Mouse (Mus musculus) CH12.LX (cell line): ENCODE measurements around the gene Ubxn2a. TPM values are rescaled to one million over a fixed set of nuclear protein-coding genes. Genes with fewer than 3 reads are reported as not detected.

Experiments
- DNase-seq: peaks from one replicate; pipeline ENCODE4 v3.0.0-alpha.2; 2013; ENCODE audit errors: extremely low read depth
- H3K27ac ChIP-seq: 2 replicates; pipeline ENCODE4 v1.5.1; 2012; ENCODE audit warnings: low read depth, mild to moderate bottlenecking, control low read depth, moderate library complexity; ENCODE audit not compliant: insufficient read depth
- H3K27me3 ChIP-seq: replicated peaks from 2 replicates; pipeline ENCODE3; 2012; ENCODE audit warnings: inconsistent platforms
- H3K36me3 ChIP-seq, 2 experiments: replicated peaks in 1 of 2; 2 replicates each; pipeline versions ENCODE3 to v1.6.1; 2012; ENCODE audit warnings: inconsistent platforms in 1 of 2, low read length in 1 of 2, mild to moderate bottlenecking in 1 of 2, mixed read lengths in 1 of 2, moderate library complexity in 1 of 2; ENCODE audit not compliant: control insufficient read depth in 1 of 2, insufficient read depth in 1 of 2
- H3K4me1 ChIP-seq, 2 experiments: 2 replicates each; pipeline ENCODE4 v1.6.1; 2012; ENCODE audit warnings: inconsistent platforms in 1 of 2, moderate library complexity in 1 of 2; ENCODE audit not compliant: insufficient read depth in 2 of 2, control insufficient read depth in 1 of 2
- H3K4me2 ChIP-seq: 2 replicates; pipeline ENCODE4 v1.6.1; 2012; ENCODE audit warnings: low read depth, mild to moderate bottlenecking, control low read depth; ENCODE audit not compliant: poor library complexity, insufficient read depth, severe bottlenecking
- H3K4me3 ChIP-seq, 3 experiments: fragments of 150-350 bp in 1 of 3; sonication (generic) in 1 of 3; replicated peaks in 1 of 3; 2 replicates each; pipeline versions ENCODE3 to v1.5.1; 2011 to 2012; ENCODE audit warnings: low read depth in 2 of 3, low read length in 2 of 3, mild to moderate bottlenecking in 2 of 3, moderate library complexity in 2 of 3, control low read depth in 1 of 3, improper control_type of control experiment in 1 of 3, inconsistent platforms in 1 of 3, mixed read lengths in 1 of 3; ENCODE audit not compliant: poor library complexity in 1 of 3
- H3K79me2 ChIP-seq: replicated peaks from 2 replicates; pipeline ENCODE4 v1.6.1; 2012; ENCODE audit warnings: mild to moderate bottlenecking, moderate library complexity; ENCODE audit not compliant: control insufficient read depth, poor library complexity, insufficient read depth, severe bottlenecking; ENCODE audit errors: extremely low read depth
- H3K9ac ChIP-seq: 2 replicates; pipeline ENCODE4 v1.6.1; 2012; ENCODE audit warnings: low read depth, mild to moderate bottlenecking, control low read depth, moderate library complexity; ENCODE audit not compliant: insufficient read depth
- H3K9me3 ChIP-seq: replicated peaks from 2 replicates; pipeline ENCODE3; 2012; ENCODE audit warnings: low read length, inconsistent platforms, mixed read lengths
- BHLHE40 ChIP-seq: IDR thresholded peaks from 2 replicates; pipeline ENCODE4 v1.6.1; 2011; ENCODE audit warnings: mild to moderate bottlenecking, low read depth, low read length, improper control_type of control experiment
- CHD1 ChIP-seq: IDR thresholded peaks from 2 replicates; pipeline ENCODE4 v1.6.1; 2012; ENCODE audit warnings: low read depth, low read length, improper control_type of control experiment, inconsistent platforms
- CHD2 ChIP-seq: IDR thresholded peaks from 2 replicates; pipeline ENCODE4 v1.6.1; 2011; ENCODE audit warnings: low read length, improper control_type of control experiment
- CTCF ChIP-seq, 2 experiments: IDR thresholded peaks in 1 of 2; conservative IDR thresholded peaks in 1 of 2; 2 replicates each; pipeline ENCODE4 v1.5.1; 2011 to 2012; ENCODE audit warnings: low read depth in 2 of 2, low read length in 2 of 2, improper control_type of control experiment in 1 of 2, inconsistent platforms in 1 of 2, mild to moderate bottlenecking in 1 of 2, moderate library complexity in 1 of 2
- E2F4 ChIP-seq: IDR thresholded peaks from 2 replicates; pipeline ENCODE4 v1.6.1; 2011; ENCODE audit warnings: low read depth, low read length, improper control_type of control experiment; ENCODE audit not compliant: insufficient replicate concordance
- ELF1 ChIP-seq: IDR thresholded peaks from 2 replicates; pipeline ENCODE4 v1.6.1; 2014; ENCODE audit warnings: low read depth, mild to moderate bottlenecking, inconsistent platforms, low read length, improper control_type of control experiment
- EP300 ChIP-seq: IDR thresholded peaks from 2 replicates; pipeline ENCODE4 v1.6.1; 2011; ENCODE audit warnings: low read length, improper control_type of control experiment
- ETS1 ChIP-seq: conservative IDR thresholded peaks from 2 replicates; pipeline ENCODE4 v1.6.1; 2012; ENCODE audit warnings: low read depth, mild to moderate bottlenecking, inconsistent platforms, low read length, improper control_type of control experiment, moderate library complexity
- GABPA ChIP-seq: IDR thresholded peaks from 2 replicates; pipeline ENCODE4 v1.6.1; 2012; ENCODE audit warnings: low read depth, low read length, improper control_type of control experiment, inconsistent platforms; ENCODE audit not compliant: insufficient replicate concordance
- HCFC1 ChIP-seq: IDR thresholded peaks from 2 replicates; pipeline ENCODE4 v1.6.1; 2012; ENCODE audit warnings: low read depth, mild to moderate bottlenecking, inconsistent platforms, low read length, improper control_type of control experiment
- JUN ChIP-seq: IDR thresholded peaks from 2 replicates; pipeline ENCODE4 v1.6.1; 2011; ENCODE audit warnings: low read depth, mild to moderate bottlenecking, low read length, improper control_type of control experiment, moderate library complexity; ENCODE audit not compliant: insufficient read depth
- JUND ChIP-seq: conservative IDR thresholded peaks from 2 replicates; pipeline ENCODE4 v1.6.1; 2011; ENCODE audit warnings: low read depth, low read length, improper control_type of control experiment
- KAT2A ChIP-seq: IDR thresholded peaks from 2 replicates; pipeline ENCODE4 v1.6.1; 2012; ENCODE audit warnings: low read length, improper control_type of control experiment, inconsistent platforms; ENCODE audit not compliant: insufficient replicate concordance
- MAFK ChIP-seq: IDR thresholded peaks from 2 replicates; pipeline ENCODE4 v1.6.1; 2011; ENCODE audit warnings: low read length, improper control_type of control experiment; ENCODE audit not compliant: insufficient replicate concordance
- MAX ChIP-seq: IDR thresholded peaks from 2 replicates; pipeline ENCODE4 v1.6.1; 2011; ENCODE audit warnings: low read length, improper control_type of control experiment
- MAZ ChIP-seq: IDR thresholded peaks from 2 replicates; pipeline ENCODE4 v1.6.1; 2012; ENCODE audit warnings: low read depth, mild to moderate bottlenecking, inconsistent platforms, low read length, improper control_type of control experiment, moderate library complexity
- MEF2A ChIP-seq: IDR thresholded peaks from 2 replicates; pipeline ENCODE4 v1.6.1; 2014; ENCODE audit warnings: low read depth, mild to moderate bottlenecking, inconsistent platforms, low read length, improper control_type of control experiment, borderline replicate concordance
- MXI1 ChIP-seq: IDR thresholded peaks from 2 replicates; pipeline ENCODE4 v1.6.1; 2011; ENCODE audit warnings: mild to moderate bottlenecking, low read depth, low read length, improper control_type of control experiment
- MYC ChIP-seq: IDR thresholded peaks from 2 replicates; pipeline ENCODE4 v1.6.1; 2011; ENCODE audit warnings: low read depth, mild to moderate bottlenecking, improper control_type of control experiment, low read length
- NELFE ChIP-seq: IDR thresholded peaks from 2 replicates; pipeline ENCODE4 v1.6.1; 2011; ENCODE audit warnings: low read depth, low read length, improper control_type of control experiment
- POLR2A ChIP-seq: IDR thresholded peaks from 2 replicates; pipeline ENCODE4 v1.6.1; 2011; ENCODE audit warnings: low read depth, mild to moderate bottlenecking, improper control_type of control experiment, low read length
- POLR2AphosphoS2 ChIP-seq: IDR thresholded peaks from 2 replicates; pipeline ENCODE4 v1.6.1; 2011; ENCODE audit warnings: low read depth, low read length, improper control_type of control experiment
- SMC3 ChIP-seq: IDR thresholded peaks from 2 replicates; pipeline ENCODE4 v1.6.1; 2011; ENCODE audit warnings: low read depth, low read length, improper control_type of control experiment
- TCF12 ChIP-seq: IDR thresholded peaks from 2 replicates; pipeline ENCODE4 v1.6.1; 2014; ENCODE audit warnings: low read depth, mild to moderate bottlenecking, inconsistent platforms, low read length, improper control_type of control experiment
- UBTF ChIP-seq: IDR thresholded peaks from 2 replicates; pipeline ENCODE4 v1.6.1; 2012; ENCODE audit warnings: low read depth, mild to moderate bottlenecking, inconsistent platforms, low read length, improper control_type of control experiment, moderate library complexity
- USF1 ChIP-seq: IDR thresholded peaks from 2 replicates; pipeline ENCODE4 v1.6.1; 2014; ENCODE audit warnings: low read depth, mild to moderate bottlenecking, inconsistent platforms, low read length, improper control_type of control experiment
- USF2 ChIP-seq: conservative IDR thresholded peaks from 2 replicates; pipeline ENCODE4 v1.6.1; 2011; ENCODE audit warnings: low read depth, low read length, improper control_type of control experiment
- ZC3H11A ChIP-seq: IDR thresholded peaks from 2 replicates; pipeline ENCODE4 v1.6.1; 2012; ENCODE audit warnings: low read depth, mild to moderate bottlenecking, inconsistent platforms, low read length, improper control_type of control experiment
- ZKSCAN1 ChIP-seq: IDR thresholded peaks from 2 replicates; pipeline ENCODE4 v1.6.1; 2012; ENCODE audit warnings: low read depth, inconsistent platforms, low read length, improper control_type of control experiment, borderline replicate concordance
- ZMIZ1 ChIP-seq: IDR thresholded peaks from 2 replicates; pipeline ENCODE4 v1.6.1; 2012; ENCODE audit warnings: low read depth, mild to moderate bottlenecking, inconsistent platforms, low read length, improper control_type of control experiment
- ZNF384 ChIP-seq: IDR thresholded peaks from 2 replicates; pipeline ENCODE4 v1.6.1; 2012; ENCODE audit warnings: low read depth, low read length, improper control_type of control experiment, inconsistent platforms
- dilution Hi-C: fragments of 300-500 bp; cut with MboI; formaldehyde crosslinking; loops from 2 replicates; pipeline ENCODE4 v1.14.3; 2020; ENCODE audit warnings: low sequenced_read_pairs; ENCODE audit not compliant: extremely low pct_unique_long_range_greater_than_20kb, extremely low pct_ligation_motif_present
- in situ Hi-C: fragments of 300-500 bp; cut with MboI; formaldehyde crosslinking; loops from 3 replicates; pipeline ENCODE4 v1.14.3; 2019; ENCODE audit warnings: low sequenced_read_pairs, low pct_ligation_motif_present, low pct_unique_long_range_greater_than_20kb, mixed read lengths
- polyA plus RNA-seq: library from polyadenylated mRNA; unstranded; fragments of >175 nt; gene quantifications from 2 replicates; pipeline ENCODE4 v1.2.1, GENCODE M21; 2012; ENCODE audit warnings: low read depth; ENCODE audit not compliant: insufficient read length
- total RNA-seq, 2 experiments: library from RNA; depleted of rRNA; stranded (reverse); fragments of 300-350 nt in 1 of 2; fragments of >200 nt in 1 of 2; gene quantifications; 2 replicates each; pipeline ENCODE4 v1.2.3; 2012 to 2014

The Ubxn2a gene
- total and polyA plus RNA-seq, 3 experiments, result 15.2 to 25.4 (median 23.5) TPM

DNA sequence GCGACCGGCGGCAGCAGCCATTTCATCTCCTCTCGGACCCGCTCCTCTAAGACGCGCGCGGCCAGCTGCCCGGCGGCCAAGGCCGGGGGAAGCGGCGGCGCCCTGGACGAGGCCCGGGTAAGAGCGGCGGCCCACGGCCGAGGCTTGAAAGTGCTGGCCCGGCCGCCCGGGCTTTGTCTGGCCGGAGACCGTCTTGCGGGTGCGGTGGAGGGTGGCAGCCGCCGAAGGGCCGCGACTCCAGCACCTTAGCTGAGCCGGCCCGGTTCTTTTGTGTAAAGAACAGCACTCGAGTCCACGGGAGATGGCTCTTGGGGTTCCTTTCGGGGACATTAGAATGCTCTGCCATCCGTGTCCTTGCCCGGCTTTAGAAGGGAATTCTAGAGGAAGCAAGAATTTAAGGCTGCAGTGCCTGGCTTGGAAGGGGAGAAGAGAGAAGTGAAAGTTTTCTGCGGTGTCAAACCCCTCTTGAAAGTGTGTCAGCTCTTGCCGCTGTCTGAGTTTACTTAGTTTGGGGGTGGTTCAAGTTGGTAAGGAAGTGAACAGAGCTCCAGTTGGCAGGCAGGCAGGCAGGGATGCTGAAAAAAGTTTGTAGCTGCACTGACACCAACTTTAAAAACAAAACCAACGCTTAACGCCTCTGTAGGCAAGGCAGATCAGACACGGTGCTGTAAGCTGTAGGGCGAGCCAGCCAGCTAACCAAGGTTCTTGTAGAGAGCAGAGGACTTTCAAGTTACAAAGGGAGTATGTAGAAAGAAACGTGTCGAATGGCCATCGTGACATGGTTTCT is 10.5 kb upstream of the Ubxn2a start (continued):
- TF ChIP-seq CTCF (conservative IDR thresholded peaks at IDR 0.05 in 1 of 2, IDR thresholded peaks at IDR 0.05 in 1 of 2; ENCODE audit: low read depth in 2 of 2, low read length in 2 of 2) (no peak), ZNF384 (peak; percentile 20; the same call in 1 of the 2 replicates), JUN (peak; percentile 17; the same call in 1 of the 2 replicates), EP300 (peak; percentile 88), ZC3H11A (no peak), ELF1 (peak; percentile 71), MXI1 (peak; percentile 79), MAZ (no peak), BHLHE40 (peak; percentile 77), USF2 (no peak)

DNA sequence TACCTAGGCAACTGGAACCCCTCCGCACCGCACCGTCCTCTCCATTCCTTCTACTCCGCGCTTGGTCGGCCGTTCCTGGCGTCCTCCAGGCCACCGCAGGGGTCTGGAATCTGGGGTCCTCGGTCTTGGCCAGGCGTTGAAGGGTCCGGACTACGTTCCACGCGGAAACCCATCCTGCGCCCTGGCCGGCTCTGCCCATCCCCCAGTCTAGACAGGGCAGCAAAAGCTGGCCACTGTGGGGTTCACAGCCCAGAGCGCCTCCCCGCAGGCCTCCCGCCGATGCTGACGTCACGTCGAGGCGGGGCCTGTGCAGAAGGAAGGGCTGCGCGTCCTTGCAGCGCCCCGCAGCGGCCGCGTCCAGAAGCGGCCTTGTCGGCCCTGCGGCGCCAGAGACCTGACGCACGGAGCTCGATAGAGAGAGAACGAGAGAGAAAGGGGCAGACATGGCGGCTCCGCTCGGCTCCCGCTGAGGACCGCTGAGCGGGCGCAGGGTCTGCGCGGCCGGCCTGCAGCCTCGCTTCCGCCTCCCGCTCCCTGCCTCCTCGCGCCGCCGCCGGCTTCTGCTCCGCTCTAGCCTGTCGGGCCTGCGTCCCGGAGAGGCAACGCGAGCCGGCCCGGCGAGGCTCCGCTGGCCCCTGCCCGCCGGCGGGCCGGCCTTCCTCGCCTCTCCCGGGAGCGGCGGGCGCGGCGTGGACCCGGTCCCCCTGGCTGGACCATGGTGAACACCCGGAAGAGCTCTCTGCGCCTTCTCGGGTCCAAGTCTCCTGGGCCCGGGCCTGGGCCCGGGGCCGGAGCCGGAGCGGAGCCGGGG is 9.7 kb upstream of the Ubxn2a start, which contains the start of gene Atad2b:
TSS of gene Atad2b (plus strand) at position 360 of the 811 bp plus-strand sequence.
- peak within 1 kb of the TSS; percentile 62 for H3K27ac ChIP-seq
- peak; percentile 91 for DNase-seq
- no peaks in the 10 kb centered on the region for H3K36me3 ChIP-seq
- no peaks in the 10 kb centered on the region for H3K27me3 ChIP-seq
- peaks cover 0 to 20% of the 10 kb centered on the region in 2 experiments; a peak in 2 of 4 replicates for H3K4me1 ChIP-seq
- peak within 1 kb of the TSS; percentile 72 for H3K4me2 ChIP-seq
- in situ Hi-C loops, result loop anchor here (25.0 kb wide), 1 partner anchor 1355 kb away; the partner anchor contains the start of gene Dtnb
- dilution Hi-C loops, result no loop called here
- H3K4me3 ChIP-seq, result peak within 1 kb of the TSS; percentile 67 to 83 (median 71)
- H3K79me2 ChIP-seq, result peaks cover 22% of the 10 kb centered on the region; the same call in 1 of the 2 replicates
- H3K9me3 ChIP-seq, result no peaks in the 10 kb centered on the region
- H3K9ac ChIP-seq, result peak within 1 kb of the TSS; percentile 79
- no peak for TF ChIP-seq JUN
- 0 out of 2 replicates have a peak, but pooled peaks have one; percentile 19 for TF ChIP-seq E2F4
- TF ChIP-seq ETS1, result no peak; the same call in 1 of the 2 replicates
- TF ChIP-seq CHD1, result no peak
- TF ChIP-seq CHD2, result peak; percentile 90
- peak; percentile 89 for TF ChIP-seq TCF12
- no peak for TF ChIP-seq USF1
- peak; percentile 7; the same call in 1 of the 2 replicates for TF ChIP-seq EP300
- TF ChIP-seq NELFE, result peak; percentile 73
- TF ChIP-seq MYC, result no peak
- TF ChIP-seq ZMIZ1, result peak; percentile 63; the same call in 1 of the 2 replicates
- no peak for TF ChIP-seq GABPA
- TF ChIP-seq POLR2AphosphoS2, result 0 out of 2 replicates have a peak, but pooled peaks have one; percentile 66
- peak in 1 of 2 experiments; percentile 94; a peak in 2 of 4 replicates for TF ChIP-seq CTCF (conservative IDR thresholded peaks at IDR 0.05 in 1 of 2, IDR thresholded peaks at IDR 0.05 in 1 of 2; ENCODE audit: low read depth in 2 of 2, low read length in 2 of 2)
- peak; percentile 83 for TF ChIP-seq MAZ
- peak; percentile 73 for TF ChIP-seq SMC3
- TF ChIP-seq MAFK, result no peak
- TF ChIP-seq BHLHE40, result peak; percentile 55
- TF ChIP-seq POLR2A, result peak; percentile 82
- TF ChIP-seq MXI1, result peak; percentile 61; the same call in 1 of the 2 replicates
- TF ChIP-seq JUND, result no peak
- TF ChIP-seq ZC3H11A, result no peak
- 0 out of 2 replicates have a peak, but pooled peaks have one; percentile 50 for TF ChIP-seq KAT2A
- TF ChIP-seq ZKSCAN1, result no peak
- TF ChIP-seq UBTF, result no peak; the same call in none of the 2 replicates
- peak; percentile 76 for TF ChIP-seq MEF2A
- peak; percentile 63 for TF ChIP-seq HCFC1
- TF ChIP-seq MAX, result peak; percentile 64; the same call in 1 of the 2 replicates
